Mouse (Mus musculus) intestine, postnatal 0 days (tissue): Measurements from ENCODE around the gene Gfod2. TPM values are rescaled to one million over a fixed set of nuclear protein-coding genes. Genes with fewer than 3 reads are reported as not detected.

Source experiments
- ATAC-seq: fragments of 200-750 bp; cut with Nextera tagmentation; 2 replicates; pipeline ENCODE4 v1.8.0; 2017; ENCODE audit warnings: mild to moderate bottlenecking, moderate TSS enrichment, moderate library complexity
- H3K27ac ChIP-seq: fragments of 300-500 bp; sonication (generic); 2 replicates; pipeline ENCODE4 v1.5.1; 2014; ENCODE audit warnings: mild to moderate bottlenecking, low read depth, low read length, moderate library complexity
- H3K27me3 ChIP-seq: fragments of 300-500 bp; sonication (generic); replicated peaks from 2 replicates; pipeline ENCODE4 v1.6.1; 2014; ENCODE audit warnings: low read length, mixed read lengths; ENCODE audit not compliant: control insufficient read depth, insufficient read depth
- H3K36me3 ChIP-seq: fragments of 300-500 bp; sonication (generic); 2 replicates; pipeline ENCODE4 v1.6.1; 2014; ENCODE audit warnings: mild to moderate bottlenecking, moderate library complexity; ENCODE audit not compliant: control insufficient read depth, insufficient read depth
- H3K4me1 ChIP-seq: fragments of 300-500 bp; sonication (generic); replicated peaks from 2 replicates; pipeline ENCODE4 v1.6.1; 2014; ENCODE audit warnings: antibody characterized with exemption, low read length, mixed read lengths; ENCODE audit not compliant: control insufficient read depth, insufficient read depth
- H3K4me2 ChIP-seq: fragments of 300-500 bp; sonication (generic); replicated peaks from 2 replicates; pipeline ENCODE4 v1.6.1; 2014; ENCODE audit warnings: low read depth, mild to moderate bottlenecking, moderate library complexity
- H3K4me3 ChIP-seq: fragments of 300-500 bp; sonication (generic); 2 replicates; pipeline ENCODE4 v1.5.1; 2014; ENCODE audit warnings: low read depth, low read length
- H3K9ac ChIP-seq: fragments of 300-500 bp; sonication (generic); 2 replicates; pipeline ENCODE4 v1.6.1; 2014; ENCODE audit warnings: mild to moderate bottlenecking, low read depth, low read length
- H3K9me3 ChIP-seq: fragments of 300-500 bp; sonication (generic); 2 replicates; pipeline ENCODE4 v1.6.1; 2016; ENCODE audit warnings: mixed run types; ENCODE audit not compliant: control insufficient read depth
- CTCF ChIP-seq: sonication (generic); IDR thresholded peaks from 2 replicates; pipeline ENCODE4 v1.5.1; 2016; ENCODE audit warnings: low read depth, mild to moderate bottlenecking, control low read depth, antibody characterized with exemption, moderate library complexity
- WGBS: fragments of 180-500 bp; shearing (Covaris S2); extraction: QIAGEN DNeasy Blood & Tissue Kit; methylation state at CpG from one replicate; pipeline ENCODE4 v1.1.7; 2014; 5-methylcytosine and 5-hydroxymethylcytosine counted together
- polyA plus RNA-seq: library from polyadenylated mRNA; unstranded; fragments of >200 nt; fragmentation: Nextera tagmentation; extraction: Ambion mirVana; gene quantifications from 2 replicates; pipeline ENCODE4 v1.2.1, GENCODE M21; 2015

Gene Gfod2
- polyA plus RNA-seq, 1 experiment from 2014 or later = 4.0 TPM

DNA sequence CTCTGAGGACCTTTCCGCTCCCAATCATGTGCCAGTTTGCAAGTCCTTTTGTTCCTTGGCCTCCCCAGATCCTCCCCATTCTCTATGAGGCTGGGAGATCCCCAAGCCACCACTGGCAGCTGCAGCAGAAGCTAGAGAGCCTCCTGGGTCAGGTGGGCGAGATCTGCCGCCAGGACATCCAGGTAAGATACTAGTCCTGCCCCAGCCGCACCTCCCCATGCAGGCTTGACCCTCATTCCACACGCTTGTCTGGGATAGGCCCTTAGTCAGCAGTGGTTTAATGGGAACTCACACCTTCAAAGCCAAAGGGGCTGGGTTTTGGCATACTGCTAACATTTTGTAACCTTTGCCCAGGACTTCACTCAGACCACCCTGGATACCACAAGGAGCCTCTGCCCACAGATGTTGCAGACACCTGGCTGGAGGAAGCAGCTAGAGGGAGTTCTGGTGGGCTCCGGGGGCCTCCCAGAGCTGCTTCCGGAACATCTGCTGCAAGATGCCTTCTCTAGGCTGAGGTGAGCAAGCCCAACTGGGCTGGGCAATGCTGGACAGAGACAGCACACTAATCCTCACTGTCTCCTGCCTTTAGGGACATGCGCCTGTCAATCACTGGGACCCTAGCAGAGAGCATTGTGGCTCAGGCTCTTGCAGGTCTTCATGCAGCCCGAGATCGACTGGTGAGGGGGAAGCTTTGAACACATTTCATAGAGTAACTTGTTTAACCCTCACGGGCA, 65.8 kb downstream of the Gfod2 start:
- Histone ChIP-seq H3K9me3 (no peaks in the 10 kb centered on the region), H3K4me1 (peaks cover 5% of the 10 kb centered on the region; the same call in 1 of the 2 replicates), H3K36me3 (peaks cover 10% of the 10 kb centered on the region; the same call in 1 of the 2 replicates), H3K9ac (no peak overlapping the region), H3K27me3 (peaks cover 3% of the 10 kb centered on the region; the same call in 1 of the 2 replicates), H3K4me3 (no peak overlapping the region), H3K4me2 (no peak overlapping the region), H3K27ac (no peak overlapping the region)
- WGBS = 92% methylated on average over 11 of the region's 11 CpGs
- no peak for TF ChIP-seq CTCF
- ATAC-seq = no peak

DNA sequence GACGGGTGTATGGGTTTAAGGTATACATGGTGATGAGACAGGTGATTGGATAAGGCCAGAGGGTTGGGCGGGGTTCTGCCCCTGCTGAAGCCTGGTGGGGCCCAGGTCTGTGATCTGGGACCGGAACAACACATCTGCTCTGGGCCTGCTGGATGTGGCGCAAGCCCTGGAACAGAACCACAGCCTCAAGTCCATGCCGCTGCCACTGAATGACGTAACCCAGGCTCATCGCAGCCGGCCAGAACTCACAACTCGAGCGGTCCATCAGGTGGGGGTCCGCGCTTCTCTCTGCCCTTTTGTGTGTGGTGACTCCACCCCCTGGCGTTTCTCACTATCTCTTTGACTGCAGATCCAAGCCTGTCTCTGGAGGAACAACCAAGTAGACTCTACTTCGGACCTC, 67.5 kb downstream of the Gfod2 start:
- TF ChIP-seq CTCF = no peak
- WGBS = 79% methylated on average over 14 of the region's 14 CpGs
- no peak overlapping the region for H3K9ac ChIP-seq

DNA sequence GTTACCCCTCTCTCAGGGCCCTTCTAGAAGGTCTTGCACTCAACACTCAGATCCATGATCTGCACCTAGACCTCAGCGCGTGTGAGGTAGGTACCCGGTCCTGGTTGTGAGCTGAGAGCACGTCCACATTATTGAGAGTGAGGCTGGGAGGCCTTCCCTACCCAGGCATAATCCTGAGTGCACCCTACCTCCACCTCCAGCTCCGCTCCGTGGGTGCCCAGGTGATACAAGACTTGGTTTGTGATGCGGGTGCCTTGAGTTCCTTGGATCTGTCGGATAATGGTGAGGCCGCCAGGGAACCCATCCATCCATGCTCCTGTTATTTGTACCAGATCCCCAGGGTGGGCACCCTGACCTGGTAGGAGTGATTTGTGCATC, 68.5 kb downstream of the Gfod2 start:
- no peak for TF ChIP-seq CTCF
- H3K36me3 ChIP-seq = no peaks in the 10 kb centered on the region
- ATAC-seq = no peak
- 95% methylated on average over 9 of the region's 9 CpGs for WGBS
- H3K27me3 ChIP-seq = peaks cover 3% of the 10 kb centered on the region; the same call in 1 of the 2 replicates
- H3K9ac ChIP-seq = no peak overlapping the region
- no peak overlapping the region for H3K27ac ChIP-seq
- no peaks in the 10 kb centered on the region for H3K9me3 ChIP-seq
- H3K4me3 ChIP-seq = no peak overlapping the region
- H3K4me1 ChIP-seq = peaks cover 5% of the 10 kb centered on the region; the same call in 1 of the 2 replicates
- H3K4me2 ChIP-seq = no peak overlapping the region

More for the DNA sequence above, 67.5 kb downstream of the Gfod2 start:
- Histone ChIP-seq H3K4me1 (peaks cover 5% of the 10 kb centered on the region; the same call in 1 of the 2 replicates), H3K4me2 (no peak overlapping the region), H3K4me3 (no peak overlapping the region), H3K27ac (no peak overlapping the region), H3K36me3 (no peaks in the 10 kb centered on the region), H3K9me3 (no peaks in the 10 kb centered on the region), H3K27me3 (peaks cover 3% of the 10 kb centered on the region; the same call in 1 of the 2 replicates)
- ATAC-seq = no peak

GRCm38 (mm10) chr8:105689256-105689982, 69.0 kb downstream of the Gfod2 start:
- 68% methylated on average over 35 of the region's 35 CpGs for WGBS
- Histone ChIP-seq H3K9ac (no peak overlapping the region), H3K4me3 (no peak overlapping the region), H3K4me1 (peaks cover 5% of the 10 kb centered on the region; the same call in 1 of the 2 replicates), H3K4me2 (no peak overlapping the region), H3K9me3 (no peaks in the 10 kb centered on the region), H3K36me3 (0 out of 2 replicates have a peak, but pooled peaks cover 2% of the 10 kb centered on the region), H3K27me3 (peaks cover 2% of the 10 kb centered on the region; the same call in 1 of the 2 replicates), H3K27ac (no peak overlapping the region)
- no peak for TF ChIP-seq CTCF
- no peak for ATAC-seq

DNA sequence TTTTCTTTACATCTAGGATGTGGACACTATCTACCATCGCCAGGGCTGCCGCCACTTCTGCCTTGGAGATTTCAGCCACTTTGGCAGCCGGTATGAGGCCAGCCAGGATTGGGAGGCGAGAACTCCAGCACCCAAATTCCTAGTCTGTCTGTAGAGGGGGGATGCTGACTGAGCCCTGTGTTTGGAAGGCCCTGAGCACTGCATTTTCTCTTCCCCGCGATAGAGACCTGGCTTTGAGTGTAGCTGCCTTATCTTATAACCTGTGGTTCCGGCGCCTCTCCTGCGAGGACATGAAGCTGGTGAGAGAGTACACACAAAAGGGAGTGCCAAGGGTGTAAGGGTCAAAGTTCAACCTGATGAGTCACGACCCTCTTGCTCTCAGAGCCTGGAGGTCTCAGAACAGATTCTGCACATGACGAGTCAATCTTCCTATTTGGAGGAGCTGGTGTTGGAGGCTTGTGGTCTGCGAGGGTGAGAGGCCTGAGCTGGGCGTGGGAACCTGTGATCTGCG, 70.2 kb downstream of the Gfod2 start:
- Histone ChIP-seq H3K9me3 (no peaks in the 10 kb centered on the region), H3K27ac (no peak overlapping the region), H3K36me3 (peaks cover 13% of the 10 kb centered on the region; the same call in 1 of the 2 replicates), H3K9ac (no peak overlapping the region), H3K4me3 (no peak overlapping the region), H3K4me1 (no peaks in the 10 kb centered on the region), H3K4me2 (no peak overlapping the region), H3K27me3 (no peaks in the 10 kb centered on the region)
- WGBS = 51% methylated on average over 14 of the region's 14 CpGs
- TF ChIP-seq CTCF = no peak
- ATAC-seq = no peak

GRCm38 (mm10) chr8:105687512-105687911, 71.0 kb downstream of the Gfod2 start:
- ATAC-seq = no peak
- no peaks in the 10 kb centered on the region for H3K4me1 ChIP-seq
- no peak for TF ChIP-seq CTCF
- no peaks in the 10 kb centered on the region for H3K9me3 ChIP-seq
- H3K4me2 ChIP-seq = no peak overlapping the region
- peaks cover 20% of the 10 kb centered on the region; the same call in 1 of the 2 replicates for H3K36me3 ChIP-seq
- H3K9ac ChIP-seq = no peak overlapping the region
- H3K27ac ChIP-seq = no peak overlapping the region
- H3K4me3 ChIP-seq = no peak overlapping the region
- H3K27me3 ChIP-seq = no peaks in the 10 kb centered on the region
- 68% methylated on average over 8 of the region's 8 CpGs for WGBS
